ENCODE assay signal across 13 mouse cellular contexts in genomic region chr5:102520506-102520905, GRCm38 (mm10).
"Had no signal": no experiment of that assay in that cellular context is flagged by ENCODE, and none has a peak within 500 bp of the region (broad histone marks: within the 10 kb centered on the region; RNA-seq: fewer than 3 reads in every experiment).

No protein-coding gene starts in this region.

- DNase-seq: kidney, postnatal 36 days; liver; liver, embryonic 13.5 days; liver, postnatal 0 days; lung, postnatal 36 days; right cerebral cortex, postnatal 14 days; thymus, adult 18-20 months; thymus, postnatal 14 days had no signal

- H3K27ac ChIP-seq: kidney, postnatal 0 days; limb, embryonic 12.5 days; liver, embryonic 13.5 days; midbrain, embryonic 15.5 days; neural tube, embryonic 13.5 days had no signal

- H3K36me3 ChIP-seq: liver, embryonic 13.5 days; midbrain, embryonic 15.5 days; neural tube, embryonic 13.5 days had no signal

- H3K27me3 ChIP-seq: limb, embryonic 12.5 days; liver, embryonic 13.5 days; midbrain, embryonic 15.5 days; neural tube, embryonic 13.5 days had no signal

- H3K4me2 ChIP-seq: limb, embryonic 12.5 days; liver, embryonic 13.5 days; midbrain, embryonic 11.5 days; midbrain, embryonic 15.5 days; neural tube, embryonic 13.5 days had no signal

- H3K4me3 ChIP-seq: limb, embryonic 12.5 days; liver, embryonic 13.5 days; midbrain, embryonic 15.5 days; neural tube, embryonic 13.5 days had no signal

- H3K9me3 ChIP-seq: limb, embryonic 12.5 days; liver, embryonic 13.5 days; midbrain, embryonic 15.5 days; neural tube, embryonic 13.5 days had no signal

- ATAC-seq: liver, postnatal 0 days; midbrain, embryonic 15.5 days had no signal

- H3K4me1 ChIP-seq: limb, embryonic 12.5 days; liver, embryonic 13.5 days had no signal

- H3K9ac ChIP-seq: limb, embryonic 12.5 days; liver, embryonic 13.5 days; liver, postnatal 0 days; midbrain, embryonic 15.5 days; neural tube, embryonic 13.5 days had no signal
